Mouse (Mus musculus) myocyte (in vitro differentiated cells): ENCODE results near the gene Peli2. TPM values are rescaled to one million over a fixed set of nuclear protein-coding genes. Genes with fewer than 3 reads are reported as not detected.
A peak's percentile ranks its signal among the peaks of the same experiment; 100 is the strongest.

ENCODE experiments used
- H3K27me3 ChIP-seq: one replicate; pipeline ENCODE4 v1.6.1; 2011; ENCODE audit not compliant: control insufficient read depth, insufficient read depth, insufficient read length
- H3K36me3 ChIP-seq: one replicate; pipeline ENCODE4 v1.6.1; 2011; ENCODE audit not compliant: control insufficient read depth, insufficient read depth
- H3K4me2 ChIP-seq: one replicate; pipeline ENCODE4 v1.6.1; 2011; ENCODE audit warnings: low read depth, control low read depth
- H3K4me3 ChIP-seq: one replicate; pipeline ENCODE4 v1.5.1; 2011; ENCODE audit warnings: mild to moderate bottlenecking, control low read depth, moderate library complexity
- H3K79me2 ChIP-seq: one replicate; pipeline ENCODE4 v1.6.1; 2011; ENCODE audit not compliant: control insufficient read depth, insufficient read depth
- H3ac ChIP-seq: one replicate; pipeline ENCODE4 v1.6.1; 2011; ENCODE audit not compliant: control insufficient read depth, insufficient read length
- CEBPB ChIP-seq: IDR thresholded peaks from 2 replicates; pipeline ENCODE4 v1.6.1; 2011; ENCODE audit warnings: mild to moderate bottlenecking, moderate library complexity; ENCODE audit not compliant: poor library complexity, insufficient read depth, severe bottlenecking
- E2F4 ChIP-seq: IDR thresholded peaks from one replicate; pipeline ENCODE4 v1.6.1; 2011; ENCODE audit warnings: mild to moderate bottlenecking, control low read depth, moderate library complexity; ENCODE audit not compliant: insufficient read depth
- MAX ChIP-seq: IDR thresholded peaks from one replicate; pipeline ENCODE4 v1.6.1; 2011; ENCODE audit warnings: low read depth, mild to moderate bottlenecking, control low read depth
- MYOD1 ChIP-seq, 3 experiments: IDR thresholded peaks; one replicate each; pipeline ENCODE4 v1.6.1; 2011; ENCODE audit warnings: control low read depth in 2 of 3, low read depth in 2 of 3, mild to moderate bottlenecking in 2 of 3, moderate library complexity in 1 of 3; ENCODE audit not compliant: insufficient read length in 2 of 3, control insufficient read depth in 1 of 3
- MYOG ChIP-seq, 3 experiments: IDR thresholded peaks; one replicate each; pipeline ENCODE4 v1.6.1; 2011; ENCODE audit warnings: control low read depth in 2 of 3, low read depth in 2 of 3, mild to moderate bottlenecking in 2 of 3; ENCODE audit not compliant: insufficient read length in 2 of 3, control insufficient read depth in 1 of 3, insufficient read depth in 1 of 3
- POLR2A ChIP-seq: IDR thresholded peaks from one replicate; pipeline ENCODE4 v1.6.1; 2011; ENCODE audit warnings: low read depth, mild to moderate bottlenecking, control low read depth, moderate library complexity; ENCODE audit not compliant: insufficient read length
- POLR2AphosphoS2 ChIP-seq: IDR thresholded peaks from one replicate; pipeline ENCODE4 v1.6.1; 2011; ENCODE audit warnings: low read depth, control low read depth; ENCODE audit not compliant: insufficient read length
- REST ChIP-seq: IDR thresholded peaks from one replicate; pipeline ENCODE4 v1.6.1; 2011; ENCODE audit warnings: mild to moderate bottlenecking, control low read depth, moderate library complexity; ENCODE audit not compliant: insufficient read depth, insufficient read length
- SRF ChIP-seq: IDR thresholded peaks from one replicate; pipeline ENCODE4 v1.6.1; 2011; ENCODE audit warnings: low read depth; ENCODE audit not compliant: control insufficient read depth, insufficient read length
- TCF12 ChIP-seq: IDR thresholded peaks from one replicate; pipeline ENCODE4 v1.6.1; 2011; ENCODE audit warnings: mild to moderate bottlenecking, control low read depth; ENCODE audit not compliant: poor library complexity, insufficient read depth, severe bottlenecking
- TCF3 ChIP-seq: IDR thresholded peaks from one replicate; pipeline ENCODE4 v1.6.1; 2011; ENCODE audit warnings: low read depth, control low read depth; ENCODE audit not compliant: insufficient read length
- USF1 ChIP-seq: IDR thresholded peaks from one replicate; pipeline ENCODE4 v1.6.1; 2011; ENCODE audit warnings: low read depth, mild to moderate bottlenecking, control low read depth, moderate library complexity
- polyA plus RNA-seq: library from polyadenylated mRNA; unstranded; fragments of >200 nt; fragmentation: generic; extraction: Trizol; gene quantifications from one replicate; pipeline ENCODE4 v1.2.1, GENCODE M21; 2012; ENCODE audit warnings: missing spikeins

Peli2 gene
- polyA plus RNA-seq, 1 experiment = 15.8 TPM

GRCm38 (mm10) chr14:48198190-48198954 is 77.7 kb downstream of the Peli2 start:
- Histone ChIP-seq H3K27me3 (no peaks in the 10 kb centered on the region), H3K36me3 (no peaks in the 10 kb centered on the region), H3ac (no peak overlapping the region), H3K4me3 (peak overlapping the region; percentile 3), H3K79me2 (no peaks in the 10 kb centered on the region), H3K4me2 (peak overlapping the region; percentile 74)
- no peak for TF ChIP-seq MYOG (IDR thresholded peaks at IDR 0.05; ENCODE audit: control insufficient read depth in 1 of 3, insufficient read depth in 1 of 3, insufficient read length in 2 of 3, low read depth in 2 of 3)
- TF ChIP-seq USF1 = no peak
- TF ChIP-seq POLR2AphosphoS2 = no peak
- TF ChIP-seq POLR2A = no peak
- no peak for TF ChIP-seq CEBPB
- TF ChIP-seq MYOD1 (IDR thresholded peaks at IDR 0.05; ENCODE audit: control insufficient read depth in 1 of 3, insufficient read length in 2 of 3, low read depth in 2 of 3) = no peak
- no peak for TF ChIP-seq E2F4
- TF ChIP-seq REST = no peak
- TF ChIP-seq TCF3 = no peak
- no peak for TF ChIP-seq SRF
- no peak for TF ChIP-seq TCF12
- no peak for TF ChIP-seq MAX

- TF ChIP-seq USF1 (no peak), TCF12 (no peak), POLR2A (no peak)
- Histone ChIP-seq H3K4me3 (peak overlapping the region; percentile 3), H3ac (no peak overlapping the region), H3K36me3 (no peaks in the 10 kb centered on the region), H3K27me3 (no peaks in the 10 kb centered on the region), H3K79me2 (no peaks in the 10 kb centered on the region), H3K4me2 (peak overlapping the region; percentile 74)
Measured at GRCm38 (mm10) chr14:48198957-48199356, 78.3 kb downstream of the Peli2 start.

DNA sequence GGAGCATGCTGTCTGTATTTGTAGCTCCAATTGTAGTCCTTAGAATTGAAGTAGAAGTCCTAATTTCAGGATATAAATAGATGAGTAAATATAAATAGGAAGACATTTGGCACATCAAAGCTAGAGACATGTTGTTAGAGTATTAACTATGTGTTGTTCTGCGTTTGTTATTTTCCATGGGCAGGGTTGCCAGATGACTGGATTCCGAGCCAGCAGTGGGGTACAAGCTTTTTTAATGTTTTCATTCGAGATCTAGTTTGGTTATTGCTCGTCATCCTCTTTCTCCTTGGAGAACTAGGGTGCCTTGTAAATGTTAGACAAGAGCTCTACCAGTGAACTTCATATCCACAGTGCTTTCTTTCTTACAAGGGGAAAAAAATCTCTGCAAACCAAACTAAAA is 78.9 kb downstream of the Peli2 start:
- Histone ChIP-seq H3K4me2 (peak overlapping the region; percentile 74), H3ac (no peak overlapping the region), H3K79me2 (no peaks in the 10 kb centered on the region), H3K27me3 (no peaks in the 10 kb centered on the region), H3K4me3 (peak overlapping the region; percentile 3), H3K36me3 (no peaks in the 10 kb centered on the region)
- TF ChIP-seq POLR2AphosphoS2 = no peak
- TF ChIP-seq TCF12 = no peak
- TF ChIP-seq MAX = no peak
- TF ChIP-seq REST = no peak
- no peak for TF ChIP-seq MYOD1 (IDR thresholded peaks at IDR 0.05; ENCODE audit: control insufficient read depth in 1 of 3, insufficient read length in 2 of 3, low read depth in 2 of 3)
- TF ChIP-seq E2F4 = no peak
- TF ChIP-seq TCF3 = no peak
- no peak for TF ChIP-seq POLR2A
- TF ChIP-seq CEBPB = no peak

DNA sequence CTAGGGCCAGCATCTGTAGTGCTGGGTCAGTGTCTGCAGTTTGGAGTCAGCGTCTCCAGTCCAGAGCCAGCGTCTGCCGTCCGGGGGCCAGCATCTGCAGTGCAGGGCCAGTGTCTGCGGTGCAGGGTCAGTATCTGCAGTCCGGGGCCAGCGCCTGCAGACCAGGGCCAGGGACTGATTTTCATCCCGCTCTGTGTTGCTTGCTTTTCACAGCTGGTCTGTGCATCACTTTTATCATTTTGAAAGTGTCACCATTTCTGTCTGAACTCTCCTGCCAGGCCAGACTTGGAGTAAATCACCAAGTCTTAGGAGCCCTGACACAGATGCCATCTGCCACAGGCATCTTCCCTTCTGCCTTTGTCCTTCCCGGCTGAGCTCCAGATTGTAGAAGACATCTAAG is 79.7 kb downstream of the Peli2 start:
- TF ChIP-seq MYOG (IDR thresholded peaks at IDR 0.05; ENCODE audit: control insufficient read depth in 1 of 3, insufficient read depth in 1 of 3, insufficient read length in 2 of 3, low read depth in 2 of 3) (no peak), USF1 (no peak), POLR2AphosphoS2 (no peak), REST (no peak), TCF12 (no peak), MYOD1 (IDR thresholded peaks at IDR 0.05; ENCODE audit: control insufficient read depth in 1 of 3, insufficient read length in 2 of 3, low read depth in 2 of 3) (no peak), E2F4 (no peak), POLR2A (no peak), MAX (no peak), SRF (no peak), TCF3 (no peak), CEBPB (no peak)
- Histone ChIP-seq H3K27me3 (no peaks in the 10 kb centered on the region), H3ac (no peak overlapping the region), H3K4me2 (no peak overlapping the region), H3K4me3 (no peak overlapping the region), H3K79me2 (no peaks in the 10 kb centered on the region), H3K36me3 (no peaks in the 10 kb centered on the region)

DNA sequence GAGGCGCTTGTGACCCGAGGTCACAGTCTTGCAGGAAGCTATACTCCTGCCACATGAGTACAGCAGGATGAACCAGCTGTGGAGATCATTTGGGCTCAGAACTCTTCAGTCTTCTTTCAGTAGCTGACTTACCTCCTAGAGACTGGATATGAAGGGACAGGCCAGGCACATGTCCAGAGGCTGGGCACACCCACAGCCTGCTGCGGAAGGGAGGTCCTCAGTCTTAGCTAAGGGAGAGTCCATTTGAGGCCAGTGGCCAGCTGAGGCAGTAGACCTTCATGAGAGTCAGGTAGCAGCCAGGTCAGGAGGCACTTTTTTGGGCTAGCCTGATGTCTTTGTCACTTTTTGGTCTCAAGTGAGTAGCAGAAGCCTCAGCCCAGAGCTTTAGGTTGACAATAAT is 80.2 kb downstream of the Peli2 start:
- Histone ChIP-seq H3K4me3 (no peak overlapping the region), H3K36me3 (no peaks in the 10 kb centered on the region), H3K27me3 (no peaks in the 10 kb centered on the region), H3K4me2 (no peak overlapping the region), H3ac (no peak overlapping the region), H3K79me2 (no peaks in the 10 kb centered on the region)
- TF ChIP-seq MYOD1 (IDR thresholded peaks at IDR 0.05; ENCODE audit: control insufficient read depth in 1 of 3, insufficient read length in 2 of 3, low read depth in 2 of 3) (no peak), TCF12 (no peak), CEBPB (no peak), POLR2A (no peak), TCF3 (no peak), MAX (no peak)
